Mouse (Mus musculus) large intestine, adult 2 months (tissue): ENCODE measurements at regions not wholly inside any gene's neighbourhood (a gene's known extent, or its start where the extent isn't known, plus 50 kb on each side); places are given as distances from the start of the nearest gene placed in this dataset.

Source experiments
- DNase-seq: peaks from one replicate; pipeline ENCODE4 v3.0.0-alpha.2; 2012; ENCODE audit warnings: low read depth, low spot score
- WGBS: fragments of 180-500 bp; shearing (Covaris S2); methylation state at CpG from one replicate; pipeline ENCODE4 v1.1.7; 2018; 5-methylcytosine and 5-hydroxymethylcytosine counted together

DNA sequence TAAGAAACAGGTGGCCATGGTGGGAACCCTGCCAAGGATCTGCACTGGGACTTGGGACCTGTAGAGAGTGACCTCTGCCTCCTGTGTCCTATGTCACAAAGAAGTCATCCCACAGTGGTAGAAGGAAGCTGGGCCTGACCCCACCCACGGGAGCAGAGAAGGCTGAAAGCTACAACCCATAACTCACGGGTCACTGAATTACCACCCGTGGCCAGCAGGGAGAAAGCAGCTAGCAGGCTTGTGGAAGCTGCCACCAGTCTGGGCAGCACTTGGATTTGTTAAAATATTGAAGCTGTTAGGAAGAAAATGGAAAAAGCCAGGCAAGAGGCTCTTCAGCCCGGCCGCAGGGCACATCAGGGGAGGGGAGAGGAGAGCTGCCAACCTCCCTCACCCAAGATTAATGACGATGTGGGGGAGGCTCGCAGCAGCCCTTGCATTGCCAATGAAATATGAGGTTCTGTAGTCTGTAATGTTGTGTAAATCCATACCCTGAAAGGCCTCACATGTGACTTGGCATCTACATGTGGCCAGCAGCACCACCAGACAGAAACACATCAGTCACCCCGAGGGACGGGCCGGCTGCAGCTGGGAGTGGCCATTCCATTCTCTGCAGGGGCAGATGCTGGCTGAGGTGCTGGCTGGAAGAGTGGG, 94.5 kb downstream of the Olfm1 start:
- no peak for DNase-seq
- 17% methylated on average over 10 of the region's 10 CpGs for WGBS

DNA sequence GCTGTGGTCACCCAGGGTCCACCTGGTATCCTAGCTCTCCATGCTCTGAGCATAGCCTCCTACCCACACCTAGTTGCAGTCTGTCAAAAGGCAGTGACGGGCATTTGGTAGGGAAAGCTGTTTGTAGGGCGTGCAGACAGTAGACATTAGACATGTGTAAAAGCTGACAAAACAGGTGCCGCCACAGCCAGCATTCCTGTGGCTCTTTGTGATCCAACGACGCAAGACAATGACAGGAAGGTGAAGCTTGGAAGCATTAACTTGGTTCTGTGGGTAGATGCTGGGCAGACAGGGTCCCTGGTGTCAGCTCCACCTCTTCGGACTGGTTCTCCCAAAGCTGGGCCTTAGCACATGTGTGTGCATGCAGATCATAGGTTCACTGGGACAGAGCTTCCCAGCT, 96.5 kb downstream of the Olfm1 start:
- WGBS = 78% methylated on average over 6 of the region's 6 CpGs
- DNase-seq = no peak

DNA sequence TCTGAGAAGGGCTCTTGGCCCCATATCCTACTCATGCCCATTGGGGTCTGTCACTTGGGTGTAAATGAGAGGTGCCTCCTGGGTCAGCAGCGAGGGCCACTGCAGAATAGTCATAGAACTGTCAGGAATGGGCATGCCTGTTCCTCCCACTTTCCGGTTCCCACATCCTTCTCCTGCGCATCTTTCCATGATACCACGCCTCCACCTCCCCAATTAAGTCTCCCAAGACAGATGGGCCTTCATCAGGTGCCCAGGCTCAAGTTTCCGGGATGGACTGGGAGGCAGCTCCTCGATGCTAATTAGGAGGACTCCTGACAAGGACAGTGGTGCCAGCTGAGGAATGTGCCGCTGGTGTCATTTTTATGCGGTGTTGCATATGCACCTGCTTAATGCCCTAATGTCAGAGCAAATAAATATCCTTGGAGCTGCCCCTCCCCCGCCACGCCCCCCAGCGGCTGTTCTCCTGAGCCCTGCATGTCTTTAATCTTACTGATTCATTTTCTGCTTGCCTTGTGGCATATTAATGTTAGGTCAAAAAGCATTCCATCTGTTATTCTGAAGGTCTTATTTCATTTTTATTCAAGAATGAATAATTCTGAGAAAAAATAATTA, 97.2 kb downstream of the Olfm1 start:
- DNase-seq = no peak
- 66% methylated on average over 11 of the region's 11 CpGs for WGBS

DNA sequence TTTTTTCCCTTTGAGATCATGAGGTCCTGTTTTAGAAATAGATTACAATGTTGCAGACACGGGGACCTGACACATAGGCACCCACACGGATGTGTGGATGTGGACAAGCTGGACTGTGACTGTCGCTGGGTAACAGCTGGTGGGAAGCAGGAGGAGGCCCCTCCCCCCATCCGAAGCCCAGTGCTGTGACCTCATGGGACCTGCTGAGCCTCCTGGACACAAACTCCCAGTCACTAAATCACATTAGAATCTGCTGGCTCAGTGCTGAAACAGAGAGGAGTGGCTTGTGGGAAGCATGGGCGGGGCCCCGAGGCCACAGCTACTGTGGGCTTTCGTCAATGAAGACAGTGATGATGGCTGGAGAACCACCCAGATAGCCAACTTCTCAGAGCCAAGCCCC, 101.7 kb downstream of the Olfm1 start:
- 28% methylated on average over 7 of the region's 7 CpGs for WGBS
- DNase-seq = no peak

DNA sequence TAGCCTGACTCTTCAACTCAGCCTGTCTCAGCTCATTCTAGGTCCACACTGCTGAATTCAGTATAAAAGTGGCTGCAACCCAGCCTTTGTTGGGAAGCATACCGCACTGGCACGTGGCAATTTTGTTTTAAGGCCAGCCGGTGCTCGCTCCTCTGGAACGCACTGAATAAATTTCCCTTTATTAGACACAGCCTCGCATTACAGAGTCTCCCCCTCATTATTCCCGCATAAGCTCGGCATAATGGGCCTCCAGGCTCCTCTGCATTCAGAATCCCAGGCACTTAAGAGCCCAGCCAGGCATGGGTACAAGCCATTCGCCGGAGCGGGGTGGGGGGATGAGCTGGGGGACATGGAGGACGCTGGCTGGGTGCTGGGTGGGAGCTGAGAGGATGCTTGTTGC, 103.4 kb downstream of the Olfm1 start:
- DNase-seq = no peak
- 76% methylated on average over 12 of the region's 12 CpGs for WGBS

DNA sequence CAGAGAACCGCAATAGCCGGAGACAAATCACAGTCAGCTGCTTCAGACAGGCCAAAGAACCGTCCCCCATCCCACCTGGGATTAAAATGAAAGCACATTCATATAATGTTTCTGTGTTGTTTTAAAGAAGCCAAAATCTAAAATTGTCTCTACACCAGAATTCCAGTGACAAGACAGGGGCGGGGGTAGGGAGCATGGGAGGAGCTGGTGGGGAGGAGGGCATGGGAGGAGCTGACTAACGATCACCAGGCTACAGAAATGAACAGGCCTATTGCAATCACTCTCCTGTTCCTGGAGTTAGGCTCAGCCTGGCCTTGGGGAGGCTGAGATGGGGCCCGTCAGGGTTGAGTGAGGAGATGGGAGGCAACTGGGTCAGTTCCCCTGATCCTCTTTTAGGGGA, 105.9 kb downstream of the Olfm1 start:
- WGBS = 56% methylated on average over 6 of the region's 6 CpGs
- no peak for DNase-seq

DNA sequence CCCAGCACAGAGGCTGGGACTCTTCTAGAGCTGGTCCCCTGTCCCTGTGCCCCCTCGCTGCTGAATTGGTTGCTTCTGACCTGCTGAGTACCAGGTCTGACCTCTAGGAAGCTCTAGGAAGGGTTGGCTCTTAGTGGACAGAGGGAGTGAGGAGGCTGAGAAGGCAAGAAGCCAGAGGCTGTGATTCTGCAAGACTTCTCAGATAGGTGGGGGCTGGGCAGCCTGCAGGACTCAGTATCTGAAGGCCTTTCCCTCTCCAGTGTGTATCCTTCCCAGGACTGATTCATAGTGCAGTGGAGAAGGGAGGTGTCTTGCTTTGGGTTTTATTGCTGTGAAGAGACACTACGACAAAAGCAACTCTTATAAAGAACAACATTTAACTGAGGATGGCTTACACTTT, 106.6 kb downstream of the Olfm1 start:
- DNase-seq = no peak
- WGBS = 73% methylated on average over 2 of the region's 2 CpGs

DNA sequence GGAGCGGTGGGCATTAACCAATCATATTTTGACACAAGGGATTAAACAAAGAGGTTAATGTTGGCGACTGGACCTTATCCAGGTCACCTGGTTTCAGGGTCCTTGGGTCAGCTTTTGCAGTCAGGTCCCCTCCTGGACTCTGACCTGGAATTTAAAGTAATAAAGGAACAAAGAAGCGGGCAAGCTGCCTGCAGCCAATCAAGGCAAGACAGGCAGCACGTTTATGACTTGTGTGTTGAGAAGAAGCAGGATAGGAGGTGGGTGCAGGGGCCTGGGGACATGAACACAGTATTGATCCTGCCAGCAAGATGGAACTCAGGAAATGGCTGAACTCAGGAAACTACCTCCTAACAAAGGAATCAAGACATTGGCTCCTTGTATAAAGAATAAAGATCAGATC, 108.5 kb downstream of the Olfm1 start:
- WGBS = 26% methylated on average over 4 of the region's 4 CpGs
- DNase-seq = peak; percentile 7

DNA sequence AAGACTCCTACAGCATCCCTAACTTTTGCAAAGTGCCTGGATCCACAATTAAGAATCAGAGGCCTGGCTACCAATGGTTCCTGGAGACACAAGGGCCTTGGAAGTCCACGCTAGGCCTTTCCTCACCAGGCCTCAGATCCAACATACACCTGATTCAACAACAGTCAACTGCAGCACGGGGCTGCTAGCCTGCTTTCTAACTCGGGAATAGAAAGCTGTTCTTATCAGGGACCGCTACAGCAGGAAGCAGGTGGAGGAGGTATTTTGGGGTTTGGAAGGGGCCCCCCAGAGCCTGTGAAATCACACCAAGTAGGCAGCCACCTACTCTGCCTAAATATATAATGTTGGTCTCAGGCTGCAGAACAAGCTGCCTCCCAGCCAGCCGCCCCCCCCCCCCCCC, 111.1 kb downstream of the Olfm1 start:
- 70% methylated on average over 5 of the region's 5 CpGs for WGBS
- no peak for DNase-seq

DNA sequence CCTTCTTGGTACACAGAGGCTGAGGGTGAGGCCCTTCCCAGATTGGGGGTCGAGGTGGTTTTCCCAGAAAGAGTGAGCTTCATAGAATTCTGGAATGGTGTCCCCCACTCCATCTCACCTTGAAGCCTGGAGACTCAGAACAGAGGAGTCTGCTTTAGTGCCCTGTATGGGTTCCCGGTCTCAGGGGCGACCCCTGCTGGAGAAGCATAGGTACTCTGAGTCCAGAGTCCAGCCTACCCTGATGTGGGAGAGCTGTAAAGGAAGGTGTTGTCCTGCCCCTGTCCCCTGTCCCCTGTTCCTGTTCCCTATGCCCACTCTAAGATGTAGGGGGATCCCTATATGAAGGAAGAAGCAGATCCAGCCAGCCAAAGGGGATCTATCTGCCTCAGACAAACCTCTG, 111.9 kb downstream of the Olfm1 start:
- WGBS = 3% methylated on average over 3 of the region's 3 CpGs
- DNase-seq = peak; percentile 10

DNA sequence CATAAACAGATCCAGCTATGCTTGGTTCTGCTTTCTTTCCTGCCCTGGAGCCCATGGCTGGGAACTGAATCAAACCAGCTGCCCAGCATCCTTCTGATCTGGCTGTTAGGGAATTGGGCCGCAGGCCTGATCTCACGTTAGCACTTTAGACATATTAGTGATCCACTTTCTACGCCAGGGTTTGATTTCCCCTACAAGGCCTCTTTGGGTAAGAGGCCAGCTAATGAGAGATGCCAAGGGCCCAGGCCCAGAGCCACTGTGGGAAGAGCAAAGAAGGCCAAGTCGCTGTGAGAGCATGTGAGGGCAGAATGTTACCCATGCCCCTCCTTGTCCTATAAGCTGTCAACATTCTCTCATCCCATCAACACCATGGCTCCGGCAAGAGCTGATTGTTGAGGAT, 116.3 kb downstream of the Olfm1 start:
- 76% methylated on average over 5 of the region's 5 CpGs for WGBS
- no peak for DNase-seq

DNA sequence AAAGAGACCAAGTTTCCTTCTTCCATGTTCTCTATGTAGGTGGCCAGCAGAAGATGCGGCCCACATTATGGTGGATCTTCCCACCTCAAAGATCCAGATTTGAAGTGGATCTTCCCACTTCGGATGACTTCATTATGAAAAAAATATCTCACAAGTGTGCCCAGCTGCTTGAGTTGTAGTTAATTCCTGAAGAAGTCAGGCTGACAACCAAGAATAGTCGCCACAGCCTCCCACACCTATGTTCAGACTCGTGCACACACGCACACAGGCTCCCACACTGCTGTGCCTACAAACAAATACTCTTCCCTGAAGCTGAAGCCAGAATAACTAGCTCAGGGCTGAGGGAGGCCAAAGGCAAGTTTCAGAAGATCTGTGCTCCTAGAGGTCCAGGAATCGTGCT, 119.4 kb downstream of the Olfm1 start:
- no peak for DNase-seq
- 81% methylated on average over 6 of the region's 6 CpGs for WGBS

DNA sequence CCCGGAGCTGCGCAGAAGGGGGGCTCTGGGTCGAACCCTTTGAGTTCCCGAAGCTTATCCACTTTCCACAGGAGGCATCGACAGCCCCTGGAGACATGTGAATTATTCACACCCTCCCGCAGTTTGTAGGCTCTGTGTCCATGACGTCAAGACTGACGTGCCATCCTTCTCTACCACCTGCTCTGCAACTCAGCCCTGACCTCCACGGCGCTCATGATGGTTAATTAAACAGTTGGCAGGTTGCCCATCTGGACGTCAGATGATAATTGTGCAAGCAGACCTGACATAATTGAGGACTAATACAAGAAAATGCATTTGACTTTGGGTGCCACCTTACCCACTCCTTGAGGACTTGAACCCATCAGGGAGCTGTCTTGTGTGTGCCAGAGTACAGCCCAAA, 121.1 kb upstream of the Ppp1r26 start:
- DNase-seq = no peak
- 52% methylated on average over 11 of the region's 11 CpGs for WGBS

DNA sequence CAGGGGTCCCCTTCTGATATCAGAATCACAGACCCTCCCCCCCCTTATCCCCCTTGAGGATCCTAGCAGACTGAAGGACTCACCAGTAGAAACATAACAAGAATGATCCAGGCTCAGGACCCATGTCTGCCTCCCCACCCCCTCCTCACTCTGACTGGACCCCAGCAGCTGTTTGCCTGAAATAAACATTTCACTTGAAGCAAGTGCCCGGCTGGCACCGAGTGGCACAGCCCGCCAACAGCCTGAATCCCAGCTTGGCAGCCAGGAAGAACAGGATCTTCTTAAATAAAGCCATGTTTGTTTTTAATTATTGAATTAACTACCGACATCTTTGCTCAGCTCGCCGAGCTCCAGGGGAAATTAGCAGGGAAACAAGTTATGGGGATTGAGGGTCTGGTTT, 120.5 kb upstream of the Ppp1r26 start:
- no peak for DNase-seq
- 62% methylated on average over 6 of the region's 6 CpGs for WGBS

DNA sequence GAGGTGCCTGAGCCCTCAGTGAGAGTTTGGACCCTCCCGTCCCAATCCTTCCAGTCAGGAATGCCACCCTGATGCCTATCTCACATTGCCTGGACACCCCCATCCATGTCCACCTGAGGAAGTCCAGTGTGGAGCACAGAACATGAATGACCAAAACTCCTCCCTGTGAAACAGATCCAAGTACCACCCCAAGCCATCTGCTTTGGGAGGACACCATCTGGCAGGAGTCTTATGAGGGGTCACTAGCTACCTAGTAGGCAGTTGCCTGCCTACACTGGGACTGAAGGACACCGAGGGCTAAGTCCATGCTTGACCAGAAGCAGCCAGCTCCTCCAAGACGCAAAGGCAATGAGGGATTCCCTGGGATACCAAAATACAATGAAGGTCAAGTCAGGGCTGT, 119.9 kb upstream of the Ppp1r26 start:
- no peak for DNase-seq
- 82% methylated on average over 3 of the region's 3 CpGs for WGBS

DNA sequence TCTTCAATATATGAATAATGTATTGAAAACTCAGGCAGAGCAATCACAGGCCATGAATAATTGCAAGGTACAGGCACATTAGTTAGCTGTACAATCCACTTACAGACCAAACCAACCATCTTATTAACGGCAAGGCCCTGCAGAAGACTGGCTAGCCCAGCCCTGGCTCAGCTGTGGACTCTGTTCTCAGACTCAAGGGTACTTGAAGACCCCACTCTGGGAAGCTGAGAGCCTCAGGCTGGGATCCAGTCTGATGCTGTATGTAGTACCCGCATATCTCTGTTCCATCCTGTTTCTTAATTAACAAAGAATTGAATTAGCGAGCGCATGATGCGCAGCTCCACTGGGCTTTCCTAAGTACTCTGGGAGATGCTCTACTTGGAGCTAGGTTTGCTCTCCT, 117.5 kb upstream of the Ppp1r26 start:
- DNase-seq = no peak
- WGBS = 93% methylated on average over 5 of the region's 5 CpGs

DNA sequence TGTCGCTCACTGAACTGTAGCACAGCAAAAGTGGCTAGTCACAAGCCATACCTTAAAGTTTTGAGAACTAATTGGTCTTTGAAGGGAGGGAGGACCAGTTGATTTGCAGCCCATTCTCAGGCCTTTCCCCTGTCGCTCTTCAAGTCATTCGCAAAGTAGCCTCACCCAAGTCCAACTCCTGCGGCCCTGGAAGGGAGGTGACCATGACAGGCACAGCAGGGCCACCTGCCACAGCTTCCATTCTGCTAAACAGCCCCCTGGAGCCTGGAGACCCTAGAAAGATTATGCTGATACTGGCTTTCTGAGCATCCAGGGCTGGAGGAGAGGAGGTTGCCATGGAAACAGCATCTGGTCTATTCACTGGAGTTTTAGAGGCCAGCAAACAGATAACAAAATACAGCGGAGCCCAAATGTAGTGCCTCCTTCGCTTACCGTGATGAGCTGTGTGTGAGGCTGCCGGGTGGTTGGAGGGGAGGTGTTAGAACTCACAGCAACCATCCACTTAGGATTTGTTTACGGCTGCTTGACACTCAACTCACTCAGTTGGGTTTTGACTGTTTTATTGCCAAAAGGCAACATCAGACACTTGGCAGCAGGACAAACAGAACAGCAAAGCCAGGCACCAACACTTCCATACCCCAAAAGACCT, 111.3 kb upstream of the Ppp1r26 start:
- WGBS = 59% methylated on average over 9 of the region's 9 CpGs
- no peak for DNase-seq

DNA sequence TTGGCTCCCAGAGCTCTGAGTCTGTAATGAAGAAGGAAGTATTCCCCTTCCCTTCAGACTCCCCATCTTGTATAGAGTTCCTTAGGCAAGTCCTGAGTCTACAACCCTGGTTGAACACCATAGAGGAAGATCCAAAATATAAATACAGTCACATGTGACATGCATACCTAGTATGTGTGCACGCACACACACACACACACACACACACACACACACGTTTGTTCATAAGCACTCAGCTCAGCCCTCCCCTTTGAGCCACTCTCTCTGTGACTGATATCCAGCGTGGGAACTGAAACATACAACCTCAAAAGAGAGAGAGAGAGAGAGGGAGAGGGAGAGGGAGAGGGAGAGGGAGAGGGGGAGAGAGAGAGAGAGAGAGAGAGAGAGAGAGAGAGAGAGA, 110.8 kb upstream of the Ppp1r26 start:
- no peak for DNase-seq
- 60% methylated on average over 3 of the region's 3 CpGs for WGBS

DNA sequence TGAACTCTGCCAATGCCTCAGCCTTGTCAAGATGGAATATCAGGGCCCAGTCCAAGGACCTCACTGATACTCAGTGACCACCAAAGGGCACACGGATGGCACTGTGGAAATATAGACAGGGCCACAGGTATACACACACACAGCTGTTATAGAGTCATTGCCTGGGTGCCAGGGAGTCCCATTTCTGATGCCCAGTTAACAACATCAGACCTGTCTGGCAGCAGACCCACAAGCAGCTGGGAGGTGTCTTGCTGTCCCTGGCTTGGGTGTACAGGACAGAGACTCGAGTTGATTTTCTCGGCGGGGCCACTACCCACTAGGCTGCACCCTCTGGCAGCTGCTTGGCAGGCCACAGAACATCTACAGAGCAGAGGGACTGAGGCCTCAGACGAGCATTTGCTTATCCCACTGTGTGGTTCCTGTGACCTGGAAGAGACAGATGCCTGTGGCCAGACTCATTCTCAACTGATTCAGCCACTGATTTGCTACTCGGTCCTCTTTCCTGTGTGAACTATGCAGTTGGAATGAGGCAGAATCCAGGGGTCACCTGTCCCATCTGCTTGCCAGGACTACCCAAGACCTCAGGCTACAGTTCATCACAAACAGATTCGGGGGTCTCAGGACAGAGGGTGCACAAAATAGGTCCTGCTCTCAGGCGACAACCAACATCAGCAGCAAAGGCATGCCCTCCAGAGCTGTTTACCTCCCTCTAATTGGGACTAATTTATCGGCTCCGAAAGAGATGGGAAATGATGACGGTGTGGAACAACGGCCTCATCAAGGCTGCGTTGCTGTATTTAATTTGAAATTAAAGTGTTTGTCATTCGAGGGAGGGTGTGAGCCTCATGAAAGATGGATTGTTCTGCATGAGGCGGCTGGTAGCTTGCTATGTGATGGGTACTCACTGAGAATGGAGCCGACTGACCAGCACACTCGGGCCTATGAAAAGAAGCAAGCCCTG, 110.0 kb upstream of the Ppp1r26 start:
- WGBS = 65% methylated on average over 17 of the region's 17 CpGs

DNA sequence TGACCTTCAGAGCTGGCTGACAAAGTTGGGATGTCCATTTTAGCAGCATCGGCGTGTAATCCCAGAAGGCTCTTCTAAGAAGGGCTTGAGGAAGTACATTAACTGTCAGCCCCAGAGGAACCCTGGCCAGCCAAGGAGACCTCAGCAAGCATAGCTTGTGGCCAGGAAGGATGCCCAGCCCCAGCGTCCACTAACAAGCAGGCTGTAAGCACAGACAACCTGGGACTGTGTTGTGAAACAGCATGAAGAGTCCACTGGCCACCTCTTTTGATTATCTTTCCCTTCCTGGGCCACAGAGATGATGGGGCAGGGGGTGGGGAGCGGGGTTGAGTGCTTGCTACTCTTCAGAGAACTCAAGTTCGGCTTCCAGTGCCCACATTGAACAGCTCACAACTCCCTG, 109.0 kb upstream of the Ppp1r26 start:
- no peak for DNase-seq
- 68% methylated on average over 5 of the region's 5 CpGs for WGBS

More for the DNA sequence above, 110.0 kb upstream of the Ppp1r26 start:
- DNase-seq = no peak
